Mouse (Mus musculus) lung, postnatal 0 days (tissue): ENCODE results near the gene Fkbp11.

ENCODE experiments used
- CTCF ChIP-seq: IDR thresholded peaks from 2 replicates; pipeline ENCODE4 v1.5.1; 2016; ENCODE audit warnings: antibody characterized with exemption, mild to moderate bottlenecking
- EP300 ChIP-seq: IDR thresholded peaks from 2 replicates; pipeline ENCODE4 v1.6.1; 2016; ENCODE audit warnings: antibody characterized with exemption, mild to moderate bottlenecking, control low read depth

- TF ChIP-seq CTCF (no peak), EP300 (no peak)
Measured at GRCm38 (mm10) chr15:98732006-98732531, 4.1 kb upstream of the Fkbp11 start.
